Comparison of ENCODE assay signal across 8 mouse cellular contexts in genomic region chr15:98165525-98165924, GRCm38 (mm10). TPM values are rescaled to one million over a fixed set of nuclear protein-coding genes. Genes with fewer than 3 reads are reported as not detected.
DNase-seq lines count a peak whose midpoint lies in the region; ATAC-seq and TF ChIP-seq lines count a peak whose summit lies in the region.

TSS of gene Asb8 (minus strand) at chr15:98165625.

- no peaks in the 10 kb centered on the region for H3K36me3 ChIP-seq in thymus, adult 2 months (ENCODE audit: control insufficient read depth, insufficient read depth, low read length)
- H3K36me3 ChIP-seq in forebrain, embryonic 11.5 days (ENCODE audit: control insufficient read depth, insufficient read depth, low read length), result no peaks in the 10 kb centered on the region
- H3K36me3 ChIP-seq in limb, embryonic 12.5 days, result no peaks in the 10 kb centered on the region
- H3K36me3 ChIP-seq in small intestine, adult 2 months (ENCODE audit: control insufficient read depth, insufficient read depth, low read length), result no peaks in the 10 kb centered on the region

- peaks cover 5% of the 10 kb centered on the region; the same call in 1 of the 2 replicates for H3K27me3 ChIP-seq in thymus, adult 2 months (ENCODE audit: control insufficient read depth, insufficient read depth, low read length)
- peaks cover 20% of the 10 kb centered on the region for H3K27me3 ChIP-seq in forebrain, embryonic 11.5 days (ENCODE audit: control insufficient read depth, insufficient read depth, low read length)
- H3K27me3 ChIP-seq in limb, embryonic 12.5 days, result peaks cover 61% of the 10 kb centered on the region
- H3K27me3 ChIP-seq in small intestine, adult 2 months (ENCODE audit: control insufficient read depth, insufficient read depth, low read length), result peaks cover 25% of the 10 kb centered on the region

- no peaks in the 10 kb centered on the region for H3K9me3 ChIP-seq in forebrain, embryonic 11.5 days (ENCODE audit: control insufficient read depth, low read length)
- H3K9me3 ChIP-seq in limb, embryonic 12.5 days, result no peaks in the 10 kb centered on the region

- no peak for DNase-seq in thymus, adult 2 months
- DNase-seq in thymus, postnatal 10 days (ENCODE audit: low spot score in 2 of 2), result no peak
- DNase-seq in forebrain, embryonic 11.5 days (ENCODE audit: low spot score), result no peak
- DNase-seq in heart, postnatal 25 days (ENCODE audit: low spot score), result no peak
- no peak for DNase-seq in thymus, postnatal 4 days
- DNase-seq in spleen, postnatal 14 days (ENCODE audit: low spot score in 2 of 2), result no peak

- no peaks in the 10 kb centered on the region for H3K4me1 ChIP-seq in thymus, adult 2 months (replicated peaks; ENCODE audit: control insufficient read depth, insufficient read depth, low read length)
- peaks cover 11% of the 10 kb centered on the region; the same call in 1 of the 2 replicates for H3K4me1 ChIP-seq in forebrain, embryonic 11.5 days (replicated peaks; ENCODE audit: control insufficient read depth, insufficient read depth, low read length)
- H3K4me1 ChIP-seq in limb, embryonic 12.5 days (replicated peaks), result peaks cover 11% of the 10 kb centered on the region
- peaks cover 7% of the 10 kb centered on the region for H3K4me1 ChIP-seq in small intestine, adult 2 months (ENCODE audit: control insufficient read depth, insufficient read depth, insufficient read length, low read length)

- no peak for TF ChIP-seq CTCF in thymus, adult 2 months (IDR thresholded peaks at IDR 0.05; ENCODE audit: borderline replicate concordance, control insufficient read depth, extremely low read depth, insufficient read depth, low read length, poor library complexity)
- TF ChIP-seq CTCF in small intestine, adult 2 months (IDR thresholded peaks at IDR 0.05; ENCODE audit: extremely low read depth, insufficient read length, insufficient replicate concordance, low read depth, low read length), result no peak

- no peak within 1 kb of the TSS for H3K27ac ChIP-seq in thymus, adult 2 months (ENCODE audit: control insufficient read depth, insufficient read depth, low read length)
- no peak within 1 kb of the TSS for H3K27ac ChIP-seq in forebrain, embryonic 11.5 days (ENCODE audit: low read depth, low read length)
- no peak within 1 kb of the TSS for H3K27ac ChIP-seq in limb, embryonic 12.5 days
- no peak within 1 kb of the TSS for H3K27ac ChIP-seq in small intestine, adult 2 months (ENCODE audit: insufficient read depth, low read depth, low read length)

- intact Hi-C loops in heart, postnatal 25 days (cut with DNase I), result no loop called here

- H3K4me3 ChIP-seq in thymus, adult 2 months (ENCODE audit: control insufficient read depth, insufficient read depth, low read length), result no peak within 1 kb of the TSS
- H3K4me3 ChIP-seq in forebrain, embryonic 11.5 days (ENCODE audit: low read depth, low read length), result no peak within 1 kb of the TSS
- no peak within 1 kb of the TSS for H3K4me3 ChIP-seq in limb, embryonic 12.5 days (replicated peaks)
- H3K4me3 ChIP-seq in small intestine, adult 2 months (ENCODE audit: low read depth, low read length), result no peak within 1 kb of the TSS

- H3K4me2 ChIP-seq in forebrain, embryonic 11.5 days (ENCODE audit: low read depth, low read length, severe bottlenecking), result no peak within 1 kb of the TSS
- no peak within 1 kb of the TSS for H3K4me2 ChIP-seq in limb, embryonic 12.5 days

- no peak for ATAC-seq in forebrain, embryonic 11.5 days (replicated peaks; ENCODE audit: low FRiP score)
- no peak for ATAC-seq in limb, embryonic 12.5 days (ENCODE audit: insufficient number of reproducible peaks, insufficient read depth, low FRiP score, low TSS enrichment, low read depth)

- H3K9ac ChIP-seq in forebrain, embryonic 11.5 days (ENCODE audit: low read length), result no peak within 1 kb of the TSS; the same call in 1 of the 2 replicates
- H3K9ac ChIP-seq in limb, embryonic 12.5 days (replicated peaks), result no peak within 1 kb of the TSS

- 89% methylated on average over 5 of the region's 5 CpGs for WGBS in thymus, adult 2 months
- WGBS in forebrain, embryonic 11.5 days, result 82% methylated on average over 5 of the region's 5 CpGs
- 83% methylated on average over 5 of the region's 5 CpGs for WGBS in limb, embryonic 12.5 days
- 79% methylated on average over 5 of the region's 5 CpGs for WGBS in small intestine, adult 2 months

- TF ChIP-seq POLR2A in thymus, adult 2 months (IDR thresholded peaks at IDR 0.05; ENCODE audit: control insufficient read depth, extremely low read depth, insufficient read depth, low read length, poor library complexity), result no peak
- TF ChIP-seq POLR2A in small intestine, adult 2 months (IDR thresholded peaks at IDR 0.05; ENCODE audit: low read depth, low read length), result no peak

RNA-seq across cellular contexts. Expression of gene Asb8, which starts in this region (rescaled TPM):
- 52.2 and 56.9 TPM in 2 replicates for polyA plus RNA-seq in thymus, adult 2 months (2012; rRNA removed)
- polyA plus RNA-seq in forebrain, embryonic 11.5 days (2014; fragmentation: Nextera tagmentation; extraction: Ambion mirVana), result 47.4 and 49.4 TPM in 2 replicates
- total RNA-seq in heart, postnatal 25 days (2021), result 100 to 1,000 TPM; 102 to 106 TPM
- 42.4 and 43.5 TPM in 2 replicates for polyA plus RNA-seq in limb, embryonic 12.5 days (2016; fragmentation: Nextera tagmentation; extraction: Ambion mirVana)
- polyA plus RNA-seq in small intestine, adult 2 months (2012; rRNA removed), result 15.8 and 27.3 TPM in 2 replicates
